Mouse (Mus musculus) MEL (cell line): ENCODE measurements around the gene Mymx. TPM values are rescaled to one million over a fixed set of nuclear protein-coding genes. Genes with fewer than 3 reads are reported as not detected.

ENCODE experiments used
- DNase-seq: peaks from one replicate; pipeline ENCODE4 v3.0.0; 2011; ENCODE audit warnings: low read depth, low spot score
- H3K27ac ChIP-seq: 2 replicates; pipeline ENCODE4 v1.5.1; 2012; ENCODE audit warnings: low read depth, mild to moderate bottlenecking, control low read depth, low read length, moderate library complexity; ENCODE audit not compliant: control insufficient read depth
- H3K27me3 ChIP-seq, 2 experiments: fragments of 150-350 bp in 1 of 2; sonication (generic) in 1 of 2; 2 replicates each; pipeline ENCODE4 v1.6.1; 2012; ENCODE audit warnings: low read length in 2 of 2, mild to moderate bottlenecking in 2 of 2, improper control_type of control experiment in 1 of 2, moderate library complexity in 1 of 2; ENCODE audit not compliant: insufficient read depth in 2 of 2, control insufficient read depth in 1 of 2
- H3K36me3 ChIP-seq, 2 experiments: 2 replicates each; pipeline ENCODE4 v1.6.1; 2012 to 2014; ENCODE audit warnings: low read length in 2 of 2, improper control_type of control experiment in 1 of 2, inconsistent platforms in 1 of 2, mild to moderate bottlenecking in 1 of 2; ENCODE audit not compliant: insufficient read depth in 2 of 2, control insufficient read depth in 1 of 2
- H3K4me1 ChIP-seq, 2 experiments: fragments of 150-350 bp in 1 of 2; sonication (generic) in 1 of 2; 2 replicates each; pipeline ENCODE4 v1.6.1; 2012; ENCODE audit warnings: low read length in 2 of 2, improper control_type of control experiment in 1 of 2, mild to moderate bottlenecking in 1 of 2; ENCODE audit not compliant: insufficient read depth in 2 of 2, control insufficient read depth in 1 of 2
- H3K4me3 ChIP-seq, 2 experiments: fragments of 150-350 bp in 1 of 2; sonication (generic) in 1 of 2; 2 replicates each; pipeline ENCODE4 v1.5.1; 2012; ENCODE audit warnings: low read depth in 2 of 2, low read length in 2 of 2, mild to moderate bottlenecking in 2 of 2, moderate library complexity in 2 of 2, control low read depth in 1 of 2, improper control_type of control experiment in 1 of 2; ENCODE audit not compliant: control insufficient read depth in 1 of 2, insufficient read depth in 1 of 2
- H3K79me2 ChIP-seq: 2 replicates; pipeline ENCODE4 v1.6.1; 2012; ENCODE audit warnings: mild to moderate bottlenecking, low read length, moderate library complexity; ENCODE audit not compliant: control insufficient read depth, poor library complexity, insufficient read depth
- H3K9ac ChIP-seq: 2 replicates; pipeline ENCODE4 v1.6.1; 2012; ENCODE audit warnings: low read depth, mild to moderate bottlenecking, control low read depth, low read length, moderate library complexity; ENCODE audit not compliant: control insufficient read depth, poor library complexity, severe bottlenecking
- H3K9me3 ChIP-seq: fragments of 150-350 bp; sonication (generic); replicated peaks from 2 replicates; pipeline ENCODE4 v1.6.1; 2012; ENCODE audit warnings: mild to moderate bottlenecking, low read length, improper control_type of control experiment, moderate library complexity; ENCODE audit not compliant: insufficient read depth
- CHD2 ChIP-seq: IDR thresholded peaks from 2 replicates; pipeline ENCODE4 v1.6.1; 2011; ENCODE audit warnings: low read length, improper control_type of control experiment
- CTCF ChIP-seq, 3 experiments: IDR thresholded peaks in 2 of 3; conservative IDR thresholded peaks in 1 of 3; 2 replicates each; pipeline ENCODE4 v1.5.1; 2011 to 2012; ENCODE audit warnings: low read length in 3 of 3, low read depth in 2 of 3, mild to moderate bottlenecking in 2 of 3, improper control_type of control experiment in 1 of 3, inconsistent platforms in 1 of 3, mixed read lengths in 1 of 3, moderate library complexity in 1 of 3; ENCODE audit not compliant: control insufficient read depth in 1 of 3, insufficient read depth in 1 of 3, poor library complexity in 1 of 3, severe bottlenecking in 1 of 3
- E2F4 ChIP-seq: IDR thresholded peaks from 2 replicates; pipeline ENCODE4 v1.6.1; 2011; ENCODE audit warnings: low read depth, low read length, improper control_type of control experiment, borderline replicate concordance
- ELF1 ChIP-seq: IDR thresholded peaks from 2 replicates; pipeline ENCODE4 v1.6.1; 2014; ENCODE audit warnings: low read depth, mild to moderate bottlenecking, inconsistent platforms, low read length, improper control_type of control experiment, moderate library complexity
- ETS1 ChIP-seq: IDR thresholded peaks from 2 replicates; pipeline ENCODE4 v1.6.1; 2012; ENCODE audit warnings: low read depth, mild to moderate bottlenecking, inconsistent platforms, low read length, improper control_type of control experiment, moderate library complexity
- GABPA ChIP-seq: IDR thresholded peaks from 2 replicates; pipeline ENCODE4 v1.6.1; 2012; ENCODE audit warnings: low read depth, mild to moderate bottlenecking, inconsistent platforms, low read length, improper control_type of control experiment, moderate library complexity
- GATA1 ChIP-seq: IDR thresholded peaks from 2 replicates; pipeline ENCODE4 v1.6.1; 2011; ENCODE audit warnings: low read depth, low read length, improper control_type of control experiment
- HCFC1 ChIP-seq: IDR thresholded peaks from 2 replicates; pipeline ENCODE4 v1.6.1; 2012; ENCODE audit warnings: low read depth, mild to moderate bottlenecking, inconsistent platforms, low read length, improper control_type of control experiment, moderate library complexity
- JUND ChIP-seq: IDR thresholded peaks from 2 replicates; pipeline ENCODE4 v1.6.1; 2011; ENCODE audit warnings: low read depth, mild to moderate bottlenecking, improper control_type of control experiment, low read length
- KAT2A ChIP-seq: conservative IDR thresholded peaks from 2 replicates; pipeline ENCODE4 v1.6.1; 2012; ENCODE audit warnings: low read depth, low read length, improper control_type of control experiment, inconsistent platforms
- MAX ChIP-seq: IDR thresholded peaks from 2 replicates; pipeline ENCODE4 v1.6.1; 2011; ENCODE audit warnings: low read length, improper control_type of control experiment
- MAZ ChIP-seq: IDR thresholded peaks from 2 replicates; pipeline ENCODE4 v1.6.1; 2012; ENCODE audit warnings: low read depth, mild to moderate bottlenecking, inconsistent platforms, low read length, improper control_type of control experiment
- MEF2A ChIP-seq: IDR thresholded peaks from 2 replicates; pipeline ENCODE4 v1.6.1; 2014; ENCODE audit warnings: low read depth, mild to moderate bottlenecking, inconsistent platforms, low read length, improper control_type of control experiment; ENCODE audit not compliant: poor library complexity, insufficient replicate concordance, severe bottlenecking; ENCODE audit errors: extremely low read depth
- MXI1 ChIP-seq: IDR thresholded peaks from 2 replicates; pipeline ENCODE4 v1.6.1; 2011; ENCODE audit warnings: mild to moderate bottlenecking, low read depth, low read length, improper control_type of control experiment
- MYB ChIP-seq: IDR thresholded peaks from 2 replicates; pipeline ENCODE4 v1.6.1; 2011; ENCODE audit warnings: mild to moderate bottlenecking, low read depth, low read length, improper control_type of control experiment
- MYC ChIP-seq: IDR thresholded peaks from 2 replicates; pipeline ENCODE4 v1.6.1; 2011; ENCODE audit warnings: low read depth, mild to moderate bottlenecking, low read length, improper control_type of control experiment, moderate library complexity
- POLR2A ChIP-seq, 2 experiments: IDR thresholded peaks; 2 replicates each; pipeline ENCODE4 v1.6.1; 2011 to 2012; ENCODE audit warnings: low read length in 2 of 2, mild to moderate bottlenecking in 2 of 2, control low read depth in 1 of 2, improper control_type of control experiment in 1 of 2, low read depth in 1 of 2, moderate library complexity in 1 of 2; ENCODE audit not compliant: control insufficient read depth in 1 of 2, insufficient read depth in 1 of 2, poor library complexity in 1 of 2
- POLR2AphosphoS2 ChIP-seq: IDR thresholded peaks from 2 replicates; pipeline ENCODE4 v1.6.1; 2011; ENCODE audit warnings: low read length, improper control_type of control experiment
- POLR2AphosphoS5 ChIP-seq: IDR thresholded peaks from 2 replicates; pipeline ENCODE4 v1.6.1; 2012; ENCODE audit warnings: low read depth, borderline replicate concordance, mild to moderate bottlenecking, inconsistent platforms, low read length, moderate library complexity, mixed read lengths
- SMC3 ChIP-seq: IDR thresholded peaks from 2 replicates; pipeline ENCODE4 v1.6.1; 2011; ENCODE audit warnings: low read depth, low read length, improper control_type of control experiment
- TAL1 ChIP-seq: IDR thresholded peaks from 2 replicates; pipeline ENCODE4 v1.6.1; 2012; ENCODE audit warnings: mild to moderate bottlenecking, inconsistent platforms, low read length, moderate library complexity, mixed read lengths
- UBTF ChIP-seq: IDR thresholded peaks from 2 replicates; pipeline ENCODE4 v1.6.1; 2012; ENCODE audit warnings: low read depth, mild to moderate bottlenecking, inconsistent platforms, low read length, improper control_type of control experiment, moderate library complexity, borderline replicate concordance; ENCODE audit not compliant: insufficient read depth
- USF1 ChIP-seq: IDR thresholded peaks from 2 replicates; pipeline ENCODE4 v1.6.1; 2014; ENCODE audit warnings: low read depth, mild to moderate bottlenecking, inconsistent platforms, low read length, improper control_type of control experiment, moderate library complexity
- USF2 ChIP-seq, 2 experiments: IDR thresholded peaks; 2 replicates each; pipeline ENCODE4 v1.6.1; 2011 to 2012; ENCODE audit warnings: improper control_type of control experiment in 2 of 2, low read length in 2 of 2, borderline replicate concordance in 1 of 2, inconsistent platforms in 1 of 2, low read depth in 1 of 2, mild to moderate bottlenecking in 1 of 2; ENCODE audit not compliant: insufficient read depth in 1 of 2
- ZC3H11A ChIP-seq: IDR thresholded peaks from 2 replicates; pipeline ENCODE4 v1.6.1; 2012; ENCODE audit warnings: low read depth, mild to moderate bottlenecking, inconsistent platforms, low read length, improper control_type of control experiment
- ZKSCAN1 ChIP-seq: IDR thresholded peaks from 2 replicates; pipeline ENCODE4 v1.6.1; 2012; ENCODE audit warnings: low read depth, mild to moderate bottlenecking, inconsistent platforms, low read length, improper control_type of control experiment, moderate library complexity
- ZMIZ1 ChIP-seq: IDR thresholded peaks from 2 replicates; pipeline ENCODE4 v1.6.1; 2012; ENCODE audit warnings: low read depth, mild to moderate bottlenecking, inconsistent platforms, low read length, improper control_type of control experiment, moderate library complexity
- polyA plus RNA-seq, 2 experiments: library from polyadenylated mRNA; stranded (reverse) in 1 of 2; unstranded in 1 of 2; fragments of >175 nt in 1 of 2; fragments of >200 nt in 1 of 2; gene quantifications; 2 replicates each; pipeline versions ENCODE4 v1.2.1 to v1.2.4; 2012; ENCODE audit warnings: low replicate concordance in 2 of 2, low read depth in 1 of 2; ENCODE audit not compliant: insufficient read length in 2 of 2, insufficient read depth in 1 of 2, missing spikeins in 1 of 2
- total RNA-seq: library from RNA; depleted of rRNA; stranded (reverse); fragments of 300-350 nt; gene quantifications from 2 replicates; pipeline ENCODE4 v1.2.3, GENCODE M21; 2012

Mymx gene
- total and polyA plus RNA-seq, 3 experiments, result not detected

- peak; percentile 75; the same call in 1 of the 2 replicates for TF ChIP-seq POLR2AphosphoS5
- TF ChIP-seq ELF1, result peak; percentile 82
- TF ChIP-seq MAZ, result peak; percentile 96
- no peak for TF ChIP-seq MYB
- no peak for TF ChIP-seq E2F4
- no peak for TF ChIP-seq UBTF
- TF ChIP-seq HCFC1, result peak; percentile 88
- peak; percentile 58 to 91 (median 90) for TF ChIP-seq CTCF (IDR thresholded peaks at IDR 0.05 in 2 of 3, conservative IDR thresholded peaks at IDR 0.05 in 1 of 3; ENCODE audit: control insufficient read depth in 1 of 3, insufficient read depth in 1 of 3, low read depth in 2 of 3, low read length in 3 of 3, poor library complexity in 1 of 3, severe bottlenecking in 1 of 3)
- no peak for TF ChIP-seq JUND
- TF ChIP-seq ZC3H11A, result no peak
- no peak for TF ChIP-seq ZKSCAN1
- peak; percentile 74; the same call in 1 of the 2 replicates for TF ChIP-seq MAX
- peak; percentile 82 to 92 for TF ChIP-seq POLR2A (IDR thresholded peaks at IDR 0.05; ENCODE audit: control insufficient read depth in 1 of 2, insufficient read depth in 1 of 2, low read depth in 1 of 2, low read length in 2 of 2, poor library complexity in 1 of 2)
- TF ChIP-seq USF2 (IDR thresholded peaks at IDR 0.05; ENCODE audit: borderline replicate concordance in 1 of 2, insufficient read depth in 1 of 2, low read depth in 1 of 2, low read length in 2 of 2), result peak in 1 of 2 experiments; percentile 49; a peak in 1 of 4 replicates
- TF ChIP-seq TAL1, result no peak
These were observed 38.0 kb downstream of the Mymx start, which contains the start of gene Slc35b2 (continued) for GRCm38 (mm10) chr17:45563655-45564530.

DNA sequence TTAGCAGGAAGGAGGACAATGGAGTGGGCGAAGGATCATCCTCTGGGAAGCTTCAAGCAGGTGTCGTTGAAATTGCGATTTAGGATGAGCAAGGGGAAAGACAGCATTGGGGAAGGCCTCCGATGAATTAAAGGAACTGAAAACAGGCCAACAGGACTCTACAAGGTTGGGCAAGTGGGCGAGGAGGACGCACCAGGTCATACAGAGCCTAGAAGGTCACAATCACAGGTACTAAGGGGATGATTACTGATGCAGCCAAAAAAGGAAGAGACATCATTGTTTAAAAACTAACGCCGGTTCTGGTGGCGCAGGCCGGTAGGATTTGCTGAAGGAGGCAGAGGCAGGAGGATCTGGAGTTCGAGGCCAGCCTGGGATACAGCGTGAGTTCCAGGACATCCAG lies 38.7 kb downstream of the Mymx start:
- no peak for TF ChIP-seq UBTF
- no peak for TF ChIP-seq KAT2A
- TF ChIP-seq MEF2A, result no peak
- TF ChIP-seq POLR2AphosphoS5, result no peak
- TF ChIP-seq MXI1, result no peak
- TF ChIP-seq ZMIZ1, result no peak
- TF ChIP-seq SMC3, result no peak
- no peak for TF ChIP-seq ZC3H11A
- no peak for TF ChIP-seq POLR2AphosphoS2
- TF ChIP-seq USF2 (IDR thresholded peaks at IDR 0.05; ENCODE audit: borderline replicate concordance in 1 of 2, insufficient read depth in 1 of 2, low read depth in 1 of 2, low read length in 2 of 2), result no peak
- no peak for TF ChIP-seq CHD2
- TF ChIP-seq ELF1, result no peak
- no peak for TF ChIP-seq MYC
- no peak for TF ChIP-seq USF1
- no peak for TF ChIP-seq HCFC1
- TF ChIP-seq GABPA, result no peak
- TF ChIP-seq ETS1, result no peak
- TF ChIP-seq GATA1, result no peak
- no peak for TF ChIP-seq E2F4
- TF ChIP-seq MAZ, result no peak
- H3K9me3 ChIP-seq, result no peaks in the 10 kb centered on the region
- no peak overlapping the region for H3K4me3 ChIP-seq
- peaks cover 15% of the 10 kb centered on the region for H3K79me2 ChIP-seq
- H3K27me3 ChIP-seq, result no peaks in the 10 kb centered on the region
- H3K36me3 ChIP-seq, result peaks cover 0 to 9% of the 10 kb centered on the region in 2 experiments; a peak in 2 of 4 replicates
- no peak for DNase-seq
- H3K9ac ChIP-seq, result no peak overlapping the region
- peaks cover 0 to 9% of the 10 kb centered on the region in 2 experiments; a peak in 2 of 4 replicates for H3K4me1 ChIP-seq
- no peak overlapping the region for H3K27ac ChIP-seq
